Mouse (Mus musculus) midbrain, embryonic 11.5 days (tissue): ENCODE results near the gene Nrxn2. TPM values are rescaled to one million over a fixed set of nuclear protein-coding genes. Genes with fewer than 3 reads are reported as not detected.
A peak's percentile ranks its signal among the peaks of the same experiment; 100 is the strongest.

Experiments used
- ATAC-seq: fragments of 200-750 bp; cut with Nextera tagmentation; 2 replicates; pipeline ENCODE4 v1.8.0; 2017; ENCODE audit warnings: moderate TSS enrichment, moderate library complexity; ENCODE audit not compliant: low FRiP score
- DNase-seq: peaks from one replicate; pipeline ENCODE4 v3.0.0; 2015; ENCODE audit warnings: low spot score; ENCODE audit errors: missing footprints
- H3K27ac ChIP-seq: fragments of 300-500 bp; sonication (generic); 2 replicates; pipeline ENCODE4 v1.5.1; 2014; ENCODE audit warnings: low read depth, low read length
- H3K27me3 ChIP-seq: fragments of 300-500 bp; sonication (generic); 2 replicates; pipeline ENCODE4 v1.6.1; 2014; ENCODE audit warnings: mild to moderate bottlenecking, low read length, moderate library complexity, mixed read lengths; ENCODE audit not compliant: control insufficient read depth, insufficient read depth
- H3K36me3 ChIP-seq: fragments of 300-500 bp; sonication (generic); 2 replicates; pipeline ENCODE4 v1.6.1; 2014; ENCODE audit warnings: mild to moderate bottlenecking, low read length, moderate library complexity, mixed read lengths; ENCODE audit not compliant: control insufficient read depth, insufficient read depth
- H3K4me1 ChIP-seq: fragments of 300-500 bp; sonication (generic); 2 replicates; pipeline ENCODE4 v1.6.1; 2014; ENCODE audit warnings: low read length; ENCODE audit not compliant: control insufficient read depth, insufficient read depth
- H3K4me2 ChIP-seq: fragments of 300-500 bp; sonication (generic); 2 replicates; pipeline ENCODE4 v1.6.1; 2014; ENCODE audit warnings: mild to moderate bottlenecking, moderate library complexity
- H3K4me3 ChIP-seq: fragments of 300-500 bp; sonication (generic); 2 replicates; pipeline ENCODE4 v1.5.1; 2014; ENCODE audit warnings: low read depth, low read length
- H3K9ac ChIP-seq: fragments of 300-500 bp; sonication (generic); 2 replicates; pipeline ENCODE4 v1.6.1; 2014; ENCODE audit warnings: low read length
- H3K9me3 ChIP-seq: fragments of 300-500 bp; sonication (generic); 2 replicates; pipeline ENCODE4 v1.6.1; 2016; ENCODE audit warnings: low read length; ENCODE audit not compliant: control insufficient read depth
- WGBS: fragments of 180-500 bp; shearing (Covaris S2); extraction: QIAGEN DNeasy Blood & Tissue Kit; methylation state at CpG from one replicate; pipeline ENCODE4 v1.1.7; 2014; 5-methylcytosine and 5-hydroxymethylcytosine counted together
- polyA plus RNA-seq: library from polyadenylated mRNA; unstranded; fragments of >200 nt; fragmentation: Nextera tagmentation; extraction: Ambion mirVana; gene quantifications from 2 replicates; pipeline ENCODE4 v1.2.1, GENCODE M21; 2014

The Nrxn2 gene
- polyA plus RNA-seq, 1 experiment from 2014 or later, result 9.5 TPM

DNA sequence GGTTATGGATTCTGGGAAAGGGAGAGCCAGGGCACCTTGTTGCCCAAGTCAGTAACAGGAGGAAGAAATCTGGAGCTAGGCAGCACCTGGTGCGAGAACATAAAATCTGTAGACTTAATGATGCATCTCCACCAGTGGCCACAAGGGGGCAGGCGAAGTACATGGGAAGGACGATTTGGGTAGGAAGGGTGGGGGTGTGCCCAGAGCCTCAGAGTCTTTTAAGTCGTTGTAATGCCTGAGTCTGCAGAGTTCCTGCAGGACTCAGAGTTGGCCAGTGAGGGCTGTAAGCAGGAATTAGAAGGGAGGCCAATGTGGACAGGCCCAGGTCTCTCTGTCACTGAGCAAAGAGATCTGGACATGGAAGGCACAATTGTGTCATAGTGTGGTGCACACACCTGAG, 70.5 kb downstream of the Nrxn2 start:
- H3K4me2 ChIP-seq, result no peak overlapping the region
- H3K4me3 ChIP-seq, result no peak overlapping the region
- DNase-seq (peak; percentile 99), ATAC-seq (peak; percentile 72)
- H3K9ac ChIP-seq, result no peak overlapping the region
- H3K4me1 ChIP-seq, result no peaks in the 10 kb centered on the region
- H3K27me3 ChIP-seq, result peaks cover 6% of the 10 kb centered on the region
- no peaks in the 10 kb centered on the region for H3K36me3 ChIP-seq
- 1% methylated on average over 4 of the region's 4 CpGs for WGBS
- H3K27ac ChIP-seq, result no peak overlapping the region
- no peaks in the 10 kb centered on the region for H3K9me3 ChIP-seq

DNA sequence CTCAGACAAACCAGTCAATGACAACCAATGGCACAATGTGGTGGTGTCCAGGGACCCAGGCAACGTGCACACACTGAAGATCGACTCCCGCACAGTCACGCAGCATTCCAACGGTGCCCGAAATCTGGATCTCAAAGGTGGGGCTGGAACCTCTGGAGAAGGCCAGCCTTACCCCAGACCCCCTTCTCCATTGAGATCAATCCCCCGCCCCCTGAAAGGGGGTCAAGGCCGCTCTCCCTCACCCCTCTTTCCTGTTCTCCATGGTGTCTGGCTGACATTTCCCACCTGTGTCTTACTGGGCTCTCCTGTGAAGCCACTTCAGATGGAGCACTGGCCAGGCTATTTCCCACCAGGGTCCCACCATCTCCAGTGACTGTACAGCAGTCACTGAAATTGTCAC, 73.0 kb downstream of the Nrxn2 start:
- no peak overlapping the region for H3K4me3 ChIP-seq
- H3K9me3 ChIP-seq, result no peaks in the 10 kb centered on the region
- H3K36me3 ChIP-seq, result no peaks in the 10 kb centered on the region
- no peak overlapping the region for H3K9ac ChIP-seq
- peaks cover 4% of the 10 kb centered on the region; the same call in 1 of the 2 replicates for H3K4me1 ChIP-seq
- H3K27me3 ChIP-seq, result peaks cover 10% of the 10 kb centered on the region
- WGBS, result 80% methylated on average over 8 of the region's 8 CpGs
- no peak overlapping the region for H3K27ac ChIP-seq
- DNase-seq (no peak), ATAC-seq (no peak)
- H3K4me2 ChIP-seq, result no peak overlapping the region

DNA sequence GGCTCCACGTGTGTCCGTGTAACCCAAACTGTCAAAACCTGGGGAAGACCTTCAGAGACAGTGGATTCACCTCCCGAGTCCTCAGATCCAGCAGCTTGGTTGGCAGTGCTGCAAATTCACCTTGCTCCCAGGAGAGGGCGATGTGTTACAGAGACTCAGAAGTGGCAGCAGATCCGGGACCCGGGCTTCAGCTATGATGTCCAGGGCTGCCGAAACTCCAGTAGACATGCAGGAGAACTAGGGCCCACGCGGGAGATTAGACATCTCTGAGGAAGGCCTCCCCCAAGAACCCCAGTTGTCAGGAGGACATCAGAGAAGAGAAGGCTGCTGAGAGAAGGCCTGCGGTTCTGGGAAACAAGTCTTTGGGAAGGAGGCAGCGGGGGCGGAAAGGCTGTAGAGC, 73.6 kb downstream of the Nrxn2 start:
- H3K9ac ChIP-seq, result no peak overlapping the region
- H3K36me3 ChIP-seq, result no peaks in the 10 kb centered on the region
- peak; percentile 94 for DNase-seq
- no peak overlapping the region for H3K27ac ChIP-seq
- no peak for ATAC-seq
- no peak overlapping the region for H3K4me3 ChIP-seq
- H3K4me2 ChIP-seq, result no peak overlapping the region; the same call in 1 of the 2 replicates
- peaks cover 7% of the 10 kb centered on the region for H3K4me1 ChIP-seq
- no peaks in the 10 kb centered on the region for H3K9me3 ChIP-seq
- 25% methylated on average over 12 of the region's 12 CpGs for WGBS
- H3K27me3 ChIP-seq, result peaks cover 10% of the 10 kb centered on the region

DNA sequence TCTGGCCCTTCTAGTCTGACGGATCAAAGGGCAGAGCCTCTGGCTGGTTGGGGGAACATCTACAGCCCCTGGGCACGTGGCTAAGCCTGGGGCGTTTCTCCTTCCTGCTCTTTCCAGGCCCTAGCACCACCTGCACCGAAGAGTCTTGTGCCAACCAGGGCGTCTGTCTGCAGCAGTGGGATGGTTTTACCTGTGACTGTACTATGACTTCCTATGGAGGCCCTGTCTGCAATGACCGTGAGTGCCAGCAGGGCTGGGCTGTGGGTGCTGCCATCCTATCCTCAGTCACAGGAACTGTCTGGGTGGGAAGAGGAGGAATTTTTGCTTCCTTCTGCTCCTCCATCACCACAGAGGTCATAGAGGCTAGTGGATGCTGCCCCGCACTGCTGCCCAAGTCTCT, 74.7 kb downstream of the Nrxn2 start:
- 81% methylated on average over 7 of the region's 7 CpGs for WGBS
- H3K27ac ChIP-seq, result no peak overlapping the region
- peaks cover 10% of the 10 kb centered on the region for H3K27me3 ChIP-seq
- H3K9ac ChIP-seq, result no peak overlapping the region
- DNase-seq, result no peak
- no peaks in the 10 kb centered on the region for H3K36me3 ChIP-seq
- no peak for ATAC-seq
- H3K4me2 ChIP-seq, result no peak overlapping the region
- peaks cover 7% of the 10 kb centered on the region for H3K4me1 ChIP-seq
- H3K9me3 ChIP-seq, result no peaks in the 10 kb centered on the region
- H3K4me3 ChIP-seq, result no peak overlapping the region

DNA sequence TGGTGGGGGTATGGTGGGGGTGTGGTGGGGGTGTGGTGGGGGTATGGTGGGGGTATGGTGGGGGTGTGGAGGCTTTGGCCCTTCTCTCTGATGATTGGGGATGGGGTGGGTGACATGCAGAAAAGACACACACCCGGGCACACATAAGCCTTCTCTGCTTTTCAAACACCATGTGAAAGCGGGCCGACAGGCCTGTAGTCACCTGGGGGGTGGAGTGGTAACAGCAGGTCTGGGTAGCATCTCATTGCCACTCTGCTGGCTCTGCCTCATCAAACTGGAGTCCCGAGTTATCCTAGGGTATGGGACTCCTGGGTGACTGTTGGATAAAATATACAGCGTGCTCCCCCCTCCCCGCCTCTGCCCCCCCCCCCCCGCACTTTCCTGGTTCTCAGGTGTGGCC, 75.5 kb downstream of the Nrxn2 start:
- WGBS, result 73% methylated on average over 7 of the region's 7 CpGs
- Histone ChIP-seq H3K4me1 (peaks cover 12% of the 10 kb centered on the region), H3K27me3 (peaks cover 15% of the 10 kb centered on the region), H3K4me2 (no peak overlapping the region), H3K4me3 (no peak overlapping the region), H3K9ac (no peak overlapping the region), H3K36me3 (no peaks in the 10 kb centered on the region), H3K9me3 (no peaks in the 10 kb centered on the region), H3K27ac (no peak overlapping the region)
- no peak for DNase-seq
- ATAC-seq, result no peak

DNA sequence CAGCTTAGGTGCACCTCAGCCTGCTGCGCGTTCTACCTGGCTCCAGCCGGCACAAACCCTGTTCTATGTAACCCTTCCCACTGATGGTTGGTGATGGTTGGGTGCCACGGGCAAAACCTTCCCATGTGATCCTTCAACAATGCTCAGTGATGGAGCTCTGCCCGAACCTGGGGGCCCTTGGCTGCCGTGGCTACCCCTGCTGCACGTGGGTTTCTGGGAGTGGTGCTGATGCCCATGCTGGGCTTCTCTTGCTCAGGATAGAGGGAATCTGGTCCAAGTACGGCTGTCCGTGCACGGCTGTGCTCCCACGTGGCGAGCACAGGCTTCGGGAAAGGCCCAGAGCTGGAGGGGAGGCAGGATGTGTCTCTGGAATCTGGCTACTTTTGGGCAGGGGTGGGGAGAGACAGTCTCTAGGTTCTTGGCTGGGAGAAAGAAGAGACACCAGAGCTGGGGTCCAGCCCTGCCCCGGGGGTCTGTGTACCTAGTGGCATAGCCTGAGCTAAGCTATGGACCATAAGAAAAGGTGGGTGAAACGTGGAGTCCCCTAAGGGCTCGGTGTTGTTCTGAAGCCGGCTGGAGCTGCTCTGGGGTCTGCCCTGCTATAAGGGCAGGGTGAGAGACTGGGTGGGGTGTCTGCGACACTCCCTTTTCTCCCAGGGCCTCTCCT, 76.1 kb downstream of the Nrxn2 start:
- Histone ChIP-seq H3K27ac (no peak overlapping the region), H3K36me3 (no peaks in the 10 kb centered on the region), H3K9ac (no peak overlapping the region), H3K4me3 (no peak overlapping the region), H3K4me1 (peaks cover 15% of the 10 kb centered on the region), H3K4me2 (no peak overlapping the region), H3K27me3 (peaks cover 15% of the 10 kb centered on the region), H3K9me3 (no peaks in the 10 kb centered on the region)
- DNase-seq (no peak), ATAC-seq (no peak)
- 75% methylated on average over 18 of the region's 18 CpGs for WGBS

- H3K9ac ChIP-seq, result no peak overlapping the region
- DNase-seq, result no peak
- no peaks in the 10 kb centered on the region for H3K9me3 ChIP-seq
- 39% methylated on average over 8 of the region's 8 CpGs for WGBS
- no peak overlapping the region for H3K4me2 ChIP-seq
- no peak for ATAC-seq
- H3K27ac ChIP-seq, result no peak overlapping the region
- peaks cover 21% of the 10 kb centered on the region for H3K4me1 ChIP-seq
- no peak overlapping the region for H3K4me3 ChIP-seq
- H3K27me3 ChIP-seq, result peaks cover 15% of the 10 kb centered on the region
- H3K36me3 ChIP-seq, result no peaks in the 10 kb centered on the region
These were observed 77.2 kb downstream of the Nrxn2 start for GRCm38 (mm10) chr19:6495714-6496113.

DNA sequence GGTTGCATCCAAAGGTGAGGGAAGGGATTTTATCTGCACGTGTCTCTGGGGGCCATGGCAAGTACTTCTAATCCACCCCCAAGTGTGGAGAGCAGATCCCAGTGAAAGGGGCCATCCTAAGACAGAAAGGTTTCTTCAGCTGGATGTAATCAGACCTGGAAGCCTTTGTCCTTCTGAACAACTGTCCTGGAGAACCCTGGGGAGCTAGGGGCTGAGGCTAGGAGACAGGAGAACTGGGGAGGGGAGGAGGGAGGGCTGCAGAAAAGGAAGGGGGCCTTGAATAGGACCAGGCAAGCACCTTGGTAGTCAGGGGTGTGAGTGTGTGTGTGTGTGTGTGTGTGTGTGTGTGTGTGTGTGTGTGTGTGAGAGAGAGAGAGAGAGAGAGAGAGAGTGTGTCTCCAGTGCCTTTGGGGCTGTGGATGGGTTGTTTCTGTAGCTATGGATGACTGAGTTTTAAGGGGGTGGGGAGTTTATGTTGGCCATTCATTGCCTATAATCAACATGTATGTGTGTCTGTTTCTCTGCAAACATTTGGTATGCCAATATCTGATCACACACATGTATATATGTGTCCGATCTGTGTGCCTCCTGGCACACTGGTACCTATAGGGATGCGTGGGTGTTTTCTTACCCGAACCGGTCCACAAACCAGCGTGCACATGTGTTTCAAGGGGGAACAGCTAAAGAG, 78.1 kb downstream of the Nrxn2 start:
- 7% methylated on average over 6 of the region's 6 CpGs for WGBS
- no peak overlapping the region for H3K27ac ChIP-seq
- H3K9me3 ChIP-seq, result no peaks in the 10 kb centered on the region
- peak; percentile 22; the same call in 1 of the 2 replicates for ATAC-seq
- H3K4me3 ChIP-seq, result peak overlapping the region; percentile 84
- DNase-seq, result peak; percentile 91
- peaks cover 13% of the 10 kb centered on the region for H3K27me3 ChIP-seq
- H3K4me2 ChIP-seq, result peak overlapping the region; percentile 99
- H3K4me1 ChIP-seq, result peaks cover 21% of the 10 kb centered on the region
- H3K36me3 ChIP-seq, result no peaks in the 10 kb centered on the region
- peak overlapping the region; percentile 54 for H3K9ac ChIP-seq

- H3K4me1 ChIP-seq, result peaks cover 28% of the 10 kb centered on the region
- H3K9me3 ChIP-seq, result no peaks in the 10 kb centered on the region
- peak; percentile 98 for DNase-seq
- peak overlapping the region; percentile 93 for H3K9ac ChIP-seq
- peaks cover 13% of the 10 kb centered on the region for H3K27me3 ChIP-seq
- peak overlapping the region; percentile 84 for H3K4me3 ChIP-seq
- WGBS, result 0% methylated on average over 2 of the region's 39 CpGs
- peak overlapping the region; percentile 99 for H3K4me2 ChIP-seq
- H3K27ac ChIP-seq, result peak overlapping the region; percentile 63; the same call in 1 of the 2 replicates
- no peaks in the 10 kb centered on the region for H3K36me3 ChIP-seq
- peak; percentile 73 for ATAC-seq
These were observed 78.7 kb downstream of the Nrxn2 start for GRCm38 (mm10) chr19:6497150-6497801.
